Mouse (Mus musculus) liver, adult 2 months (tissue): ENCODE measurements around the gene Gm43064. TPM values are rescaled to one million over a fixed set of nuclear protein-coding genes. Genes with fewer than 3 reads are reported as not detected.
"Not testable (repeated sequence)": the region's sequence is repeated elsewhere in the genome, so short reads cannot be mapped to it uniquely, and the experiment has no call there.

ENCODE experiments used
- DNase-seq: peaks from one replicate; pipeline ENCODE4 v3.0.0-alpha.2; 2011; ENCODE audit warnings: low read depth, low spot score; ENCODE audit errors: extremely low read depth
- H3K27ac ChIP-seq: fragments of 200-500 bp; replicated peaks from 2 replicates; pipeline ENCODE4 v1.5.1; 2012; ENCODE audit warnings: low read depth, mild to moderate bottlenecking, control low read depth, inconsistent platforms, low read length; ENCODE audit not compliant: insufficient read depth
- H3K27me3 ChIP-seq: fragments of 200-500 bp; 2 replicates; pipeline ENCODE4 v1.6.1; 2012; ENCODE audit warnings: mild to moderate bottlenecking, moderate library complexity, low read length, inconsistent platforms; ENCODE audit not compliant: control insufficient read depth, insufficient read depth
- H3K36me3 ChIP-seq: fragments of 200-500 bp; 2 replicates; pipeline ENCODE4 v1.6.1; 2012; ENCODE audit warnings: low read length, inconsistent platforms; ENCODE audit not compliant: control insufficient read depth, insufficient read depth
- H3K4me1 ChIP-seq: fragments of 200-500 bp; 2 replicates; pipeline ENCODE4 v1.6.1; 2011; ENCODE audit warnings: low read length; ENCODE audit not compliant: control insufficient read depth, insufficient read depth
- H3K4me3 ChIP-seq: fragments of 200-500 bp; 2 replicates; pipeline ENCODE4 v1.5.1; 2011; ENCODE audit warnings: low read depth, mild to moderate bottlenecking, control low read depth, low read length, moderate library complexity; ENCODE audit not compliant: insufficient read depth
- H3K79me2 ChIP-seq: fragments of 200-500 bp; 2 replicates; pipeline ENCODE4 v1.6.1; 2012; ENCODE audit warnings: inconsistent platforms, mild to moderate bottlenecking, low read length, moderate library complexity; ENCODE audit not compliant: control insufficient read depth, insufficient read depth
- H3K9ac ChIP-seq: fragments of 200-500 bp; 2 replicates; pipeline ENCODE4 v1.6.1; 2012; ENCODE audit warnings: low read depth, mild to moderate bottlenecking, control low read depth, inconsistent platforms, low read length
- CTCF ChIP-seq: fragments of 200-500 bp; IDR thresholded peaks from 2 replicates; pipeline ENCODE4 v1.5.1; 2011; ENCODE audit warnings: low read depth, low read length, control low read depth
- POLR2A ChIP-seq: fragments of 200-500 bp; IDR thresholded peaks from 2 replicates; pipeline ENCODE4 v1.6.1; 2011; ENCODE audit warnings: low read length, control low read depth; ENCODE audit not compliant: insufficient read depth; ENCODE audit errors: extremely low read depth
- WGBS: fragments of 180-500 bp; shearing (Covaris S2); methylation state at CpG from one replicate; pipeline ENCODE4 v1.1.7; 2018; 5-methylcytosine and 5-hydroxymethylcytosine counted together
- polyA plus RNA-seq: library from polyadenylated mRNA; depleted of rRNA; stranded (reverse); fragments of >200 nt; gene quantifications from 2 replicates; pipeline ENCODE4 v1.2.3, GENCODE M21; 2012
- total RNA-seq: library from RNA; depleted of rRNA; stranded (reverse); fragments of >200 nt; gene quantifications from 2 replicates; pipeline ENCODE4 v1.2.3, GENCODE M21; 2014

Gm43064 gene
- total and polyA plus RNA-seq, 2 experiments = 0.05 to 0.55 TPM

GRCm38 (mm10) chr3:103829036-103829435 lies 19.7 kb downstream of the Gm43064 start:
- H3K27ac ChIP-seq = no peak overlapping the region
- DNase-seq = no peak
- H3K36me3 ChIP-seq = no peaks in the 10 kb centered on the region
- WGBS = 84% methylated on average over 3 of the region's 3 CpGs
- H3K27me3 ChIP-seq = no peaks in the 10 kb centered on the region
- TF ChIP-seq POLR2A (no peak), CTCF (no peak)
- H3K79me2 ChIP-seq = no peaks in the 10 kb centered on the region
- no peak overlapping the region for H3K9ac ChIP-seq
- no peaks in the 10 kb centered on the region for H3K4me1 ChIP-seq
- H3K4me3 ChIP-seq = no peak overlapping the region

DNA sequence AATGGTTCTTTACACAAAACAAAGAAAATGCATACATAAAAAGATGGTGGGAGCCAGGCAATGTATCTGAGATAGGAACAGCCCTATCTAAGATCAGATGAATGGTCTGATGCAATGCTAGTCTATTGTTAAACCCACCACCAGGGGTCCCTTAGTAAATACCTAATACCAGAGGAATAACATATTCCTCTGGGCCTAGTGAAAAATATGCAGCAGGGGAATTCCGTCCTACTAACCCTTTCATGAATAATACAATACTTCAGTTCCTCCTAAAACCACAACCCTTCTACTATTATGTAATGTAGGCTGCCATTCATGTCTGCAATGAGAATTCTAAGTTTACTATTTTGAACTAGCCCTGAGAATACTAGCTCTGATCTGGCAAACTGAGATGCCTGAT lies 21.3 kb downstream of the Gm43064 start:
- H3K27me3 ChIP-seq, H3K36me3 ChIP-seq, H3K27ac ChIP-seq, H3K79me2 ChIP-seq, DNase-seq, H3K4me1 ChIP-seq, H3K9ac ChIP-seq, H3K4me3 ChIP-seq: not testable (repeated sequence)
- WGBS = 85% methylated on average over 1 of the region's 1 CpGs

- H3K27me3 ChIP-seq = no peaks in the 10 kb centered on the region
- H3K27ac ChIP-seq = no peak overlapping the region
- no peak overlapping the region for H3K9ac ChIP-seq
- WGBS = 90% methylated on average over 7 of the region's 7 CpGs
- H3K79me2 ChIP-seq = no peaks in the 10 kb centered on the region
- H3K4me1 ChIP-seq = no peaks in the 10 kb centered on the region
- H3K4me3 ChIP-seq = no peak overlapping the region
- H3K36me3 ChIP-seq = no peaks in the 10 kb centered on the region
- TF ChIP-seq POLR2A (no peak), CTCF (no peak)
- DNase-seq = no peak
Observed at GRCm38 (mm10) chr3:103831146-103831545, 21.8 kb downstream of the Gm43064 start.

DNA sequence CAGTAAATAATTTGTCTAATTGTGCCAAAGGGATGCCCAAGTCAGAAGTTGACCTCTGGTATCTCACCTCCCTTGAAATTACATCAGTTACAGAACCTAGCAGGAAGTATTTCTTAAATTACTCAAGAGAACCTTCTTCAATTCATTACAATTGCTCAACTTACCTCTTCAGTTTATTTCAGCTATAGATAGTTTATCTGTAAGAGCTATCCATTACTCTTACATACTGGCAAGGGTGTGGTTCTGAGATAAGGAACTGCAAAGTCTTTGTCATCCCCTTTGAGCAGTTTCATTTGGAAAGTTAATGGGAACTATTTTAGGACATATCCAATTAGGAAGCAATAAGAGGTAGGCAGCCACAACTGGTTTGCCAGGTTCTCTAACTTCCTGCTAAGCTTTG lies 23.1 kb downstream of the Gm43064 start, which contains the start of gene Bcl2l15:
Gene Bcl2l15, plus strand, starts transcription at position 176 of the 400 bp plus-strand sequence.
- DNase-seq = no peak
- Histone ChIP-seq H3K36me3 (no peaks in the 10 kb centered on the region), H3K27ac (no peak within 1 kb of the TSS), H3K9ac (no peak within 1 kb of the TSS), H3K79me2 (no peaks in the 10 kb centered on the region), H3K27me3 (no peaks in the 10 kb centered on the region), H3K4me3 (no peak within 1 kb of the TSS), H3K4me1 (no peaks in the 10 kb centered on the region)
- no peak for TF ChIP-seq POLR2A
- no peak for TF ChIP-seq CTCF

- DNase-seq = no peak
- Histone ChIP-seq H3K4me3 (no peak overlapping the region), H3K4me1 (no peaks in the 10 kb centered on the region), H3K27me3 (no peaks in the 10 kb centered on the region), H3K36me3 (no peaks in the 10 kb centered on the region), H3K27ac (no peak overlapping the region), H3K9ac (no peak overlapping the region), H3K79me2 (no peaks in the 10 kb centered on the region)
- TF ChIP-seq POLR2A = no peak
- TF ChIP-seq CTCF = no peak
- 84% methylated on average over 2 of the region's 2 CpGs for WGBS
Observed at GRCm38 (mm10) chr3:103834001-103834400, 24.6 kb downstream of the Gm43064 start.

DNA sequence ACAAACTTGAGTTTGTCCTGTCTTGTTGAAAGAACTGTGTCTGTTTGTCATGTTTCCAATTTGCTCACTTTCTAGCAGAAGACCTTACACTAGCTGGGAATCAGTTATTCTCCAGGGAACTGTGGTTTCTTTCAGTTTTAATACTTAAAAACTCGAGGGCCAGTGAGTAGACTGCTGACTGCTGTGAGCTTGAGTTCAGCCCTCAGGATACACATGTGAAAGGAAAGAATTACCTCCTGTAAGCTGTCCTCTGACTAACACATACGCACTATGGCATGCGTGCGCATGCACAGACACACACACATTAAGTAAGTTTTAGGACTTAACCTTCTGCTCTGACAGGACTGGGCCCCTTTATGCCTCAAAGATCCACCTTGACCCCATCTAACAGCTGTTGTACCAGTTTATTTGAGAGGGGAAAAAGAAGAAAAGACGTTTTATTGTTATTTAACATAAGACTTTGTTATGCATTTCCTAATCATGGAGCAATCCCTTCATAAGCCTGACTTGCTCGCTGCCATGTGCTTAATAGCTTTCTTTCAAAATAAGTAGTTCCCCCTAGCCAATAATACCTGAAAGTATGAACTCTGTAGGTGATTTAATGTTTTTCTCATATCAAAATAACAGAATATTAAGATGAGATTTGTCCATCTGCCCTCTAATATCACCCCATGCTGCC lies 26.0 kb downstream of the Gm43064 start:
- no peaks in the 10 kb centered on the region for H3K4me1 ChIP-seq
- 85% methylated on average over 6 of the region's 6 CpGs for WGBS
- H3K27ac ChIP-seq = no peak overlapping the region
- H3K9ac ChIP-seq = no peak overlapping the region
- TF ChIP-seq POLR2A (no peak), CTCF (no peak)
- no peaks in the 10 kb centered on the region for H3K79me2 ChIP-seq
- no peaks in the 10 kb centered on the region for H3K27me3 ChIP-seq
- no peak overlapping the region for H3K4me3 ChIP-seq
- no peaks in the 10 kb centered on the region for H3K36me3 ChIP-seq
- DNase-seq = no peak
